Mouse (Mus musculus): ENCODE measurements at regions not wholly inside any gene's neighbourhood (a gene's known extent, or its start where the extent isn't known, plus 50 kb on each side); places are given as distances from the start of the nearest gene placed in this dataset.

- H3K27me3 ChIP-seq (replicated peaks; ENCODE audit: control insufficient read depth, insufficient read depth, low read length), result no peaks in the 10 kb centered on the region
- no peak overlapping the region for H3K4me2 ChIP-seq (ENCODE audit: low read length)
- no peak overlapping the region for H3K9ac ChIP-seq (replicated peaks; ENCODE audit: low read depth, low read length)
- no peak overlapping the region for H3K4me3 ChIP-seq (replicated peaks; ENCODE audit: low read length)
- H3K9me3 ChIP-seq (ENCODE audit: control insufficient read depth, low read length), result no peaks in the 10 kb centered on the region
- H3K36me3 ChIP-seq (ENCODE audit: control insufficient read depth, insufficient read depth), result no peaks in the 10 kb centered on the region
- peaks cover 8% of the 10 kb centered on the region for H3K4me1 ChIP-seq (replicated peaks; ENCODE audit: control insufficient read depth, insufficient read depth, low read length)
- ATAC-seq, result peak; percentile 5; the same call in 1 of the 2 replicates
- H3K27ac ChIP-seq (ENCODE audit: low read length), result peak overlapping the region; percentile 47
- WGBS, result 63% methylated on average over 14 of the region's 14 CpGs
These were observed 190.9 kb upstream of the Rgma start for GRCm38 (mm10) chr7:73184208-73185070.

GRCm38 (mm10) chr7:73185071-73185531 is 190.2 kb upstream of the Rgma start:
- Histone ChIP-seq H3K4me3 (replicated peaks; ENCODE audit: low read length) (no peak overlapping the region), H3K36me3 (ENCODE audit: control insufficient read depth, insufficient read depth) (no peaks in the 10 kb centered on the region), H3K4me2 (ENCODE audit: low read length) (no peak overlapping the region), H3K4me1 (replicated peaks; ENCODE audit: control insufficient read depth, insufficient read depth, low read length) (peaks cover 8% of the 10 kb centered on the region), H3K27ac (ENCODE audit: low read length) (peak overlapping the region; percentile 47), H3K9me3 (ENCODE audit: control insufficient read depth, low read length) (no peaks in the 10 kb centered on the region), H3K9ac (replicated peaks; ENCODE audit: low read depth, low read length) (no peak overlapping the region), H3K27me3 (replicated peaks; ENCODE audit: control insufficient read depth, insufficient read depth, low read length) (no peaks in the 10 kb centered on the region)
- WGBS, result 4% methylated on average over 10 of the region's 10 CpGs
- peak; percentile 87 for ATAC-seq

- H3K4me3 ChIP-seq (replicated peaks; ENCODE audit: low read length), result no peak overlapping the region
- no peaks in the 10 kb centered on the region for H3K9me3 ChIP-seq (ENCODE audit: control insufficient read depth, low read length)
- H3K9ac ChIP-seq (replicated peaks; ENCODE audit: low read depth, low read length), result no peak overlapping the region
- H3K4me1 ChIP-seq (replicated peaks; ENCODE audit: control insufficient read depth, insufficient read depth, low read length), result peaks cover 8% of the 10 kb centered on the region
- no peak overlapping the region for H3K4me2 ChIP-seq (ENCODE audit: low read length)
- WGBS, result 67% methylated on average over 5 of the region's 5 CpGs
- H3K36me3 ChIP-seq (ENCODE audit: control insufficient read depth, insufficient read depth), result no peaks in the 10 kb centered on the region
- H3K27ac ChIP-seq (ENCODE audit: low read length), result peak overlapping the region; percentile 31
- no peaks in the 10 kb centered on the region for H3K27me3 ChIP-seq (replicated peaks; ENCODE audit: control insufficient read depth, insufficient read depth, low read length)
- peak; percentile 3; the same call in 1 of the 2 replicates for ATAC-seq
These were observed 189.7 kb upstream of the Rgma start for GRCm38 (mm10) chr7:73185591-73185990.

GRCm38 (mm10) chr7:73186501-73186900 is 188.8 kb upstream of the Rgma start:
- H3K4me1 ChIP-seq (replicated peaks; ENCODE audit: control insufficient read depth, insufficient read depth, low read length), result peaks cover 9% of the 10 kb centered on the region
- 60% methylated on average over 3 of the region's 3 CpGs for WGBS
- H3K4me2 ChIP-seq (ENCODE audit: low read length), result no peak overlapping the region

GRCm38 (mm10) chr7:73191388-73192278 is 183.7 kb upstream of the Rgma start:
- no peak overlapping the region for H3K4me3 ChIP-seq (replicated peaks; ENCODE audit: low read length)
- H3K27ac ChIP-seq (ENCODE audit: low read length), result peak overlapping the region; percentile 56
- H3K4me2 ChIP-seq (ENCODE audit: low read length), result no peak overlapping the region
- H3K4me1 ChIP-seq (replicated peaks; ENCODE audit: control insufficient read depth, insufficient read depth, low read length), result peaks cover 16% of the 10 kb centered on the region
- 0 out of 2 replicates have a peak, but pooled peaks cover 5% of the 10 kb centered on the region for H3K9me3 ChIP-seq (ENCODE audit: control insufficient read depth, low read length)
- ATAC-seq, result peak; percentile 75
- WGBS, result 17% methylated on average over 12 of the region's 12 CpGs
- H3K36me3 ChIP-seq (ENCODE audit: control insufficient read depth, insufficient read depth), result no peaks in the 10 kb centered on the region
- no peak overlapping the region for H3K9ac ChIP-seq (replicated peaks; ENCODE audit: low read depth, low read length)
- no peaks in the 10 kb centered on the region for H3K27me3 ChIP-seq (replicated peaks; ENCODE audit: control insufficient read depth, insufficient read depth, low read length)

More at GRCm38 (mm10) chr7:73186501-73186900, 188.8 kb upstream of the Rgma start:
- Histone ChIP-seq H3K27me3 (replicated peaks; ENCODE audit: control insufficient read depth, insufficient read depth, low read length) (no peaks in the 10 kb centered on the region), H3K9ac (replicated peaks; ENCODE audit: low read depth, low read length) (no peak overlapping the region), H3K4me3 (replicated peaks; ENCODE audit: low read length) (no peak overlapping the region), H3K9me3 (ENCODE audit: control insufficient read depth, low read length) (no peaks in the 10 kb centered on the region), H3K27ac (ENCODE audit: low read length) (no peak overlapping the region), H3K36me3 (ENCODE audit: control insufficient read depth, insufficient read depth) (no peaks in the 10 kb centered on the region)
- ATAC-seq, result 0 out of 2 replicates have a peak, but pooled peaks have one; percentile 18

- no peak overlapping the region for H3K27ac ChIP-seq (ENCODE audit: low read length)
These were observed 182.5 kb upstream of the Rgma start for GRCm38 (mm10) chr7:73192839-73193238.

GRCm38 (mm10) chr7:73195306-73195705 is 180.0 kb upstream of the Rgma start:
- H3K4me1 ChIP-seq (replicated peaks; ENCODE audit: control insufficient read depth, insufficient read depth, low read length), result peaks cover 26% of the 10 kb centered on the region
- no peak overlapping the region for H3K4me3 ChIP-seq (replicated peaks; ENCODE audit: low read length)
- H3K36me3 ChIP-seq (ENCODE audit: control insufficient read depth, insufficient read depth), result no peaks in the 10 kb centered on the region
- no peak overlapping the region for H3K27ac ChIP-seq (ENCODE audit: low read length)
- H3K9me3 ChIP-seq (ENCODE audit: control insufficient read depth, low read length), result 0 out of 2 replicates have a peak, but pooled peaks cover 5% of the 10 kb centered on the region
- H3K4me2 ChIP-seq (ENCODE audit: low read length), result no peak overlapping the region
- ATAC-seq, result no peak
- 41% methylated on average over 4 of the region's 4 CpGs for WGBS
- H3K9ac ChIP-seq (replicated peaks; ENCODE audit: low read depth, low read length), result no peak overlapping the region
- H3K27me3 ChIP-seq (replicated peaks; ENCODE audit: control insufficient read depth, insufficient read depth, low read length), result no peaks in the 10 kb centered on the region

More at GRCm38 (mm10) chr7:73192839-73193238, 182.5 kb upstream of the Rgma start:
- Histone ChIP-seq H3K4me2 (ENCODE audit: low read length) (no peak overlapping the region), H3K4me1 (replicated peaks; ENCODE audit: control insufficient read depth, insufficient read depth, low read length) (peaks cover 24% of the 10 kb centered on the region), H3K27me3 (replicated peaks; ENCODE audit: control insufficient read depth, insufficient read depth, low read length) (no peaks in the 10 kb centered on the region), H3K4me3 (replicated peaks; ENCODE audit: low read length) (no peak overlapping the region), H3K9ac (replicated peaks; ENCODE audit: low read depth, low read length) (no peak overlapping the region), H3K36me3 (ENCODE audit: control insufficient read depth, insufficient read depth) (no peaks in the 10 kb centered on the region), H3K9me3 (ENCODE audit: control insufficient read depth, low read length) (0 out of 2 replicates have a peak, but pooled peaks cover 5% of the 10 kb centered on the region)
- ATAC-seq, result no peak
- WGBS, result 52% methylated on average over 7 of the region's 7 CpGs

GRCm38 (mm10) chr7:73196851-73197531 is 178.3 kb upstream of the Rgma start:
- Histone ChIP-seq H3K4me1 (replicated peaks; ENCODE audit: control insufficient read depth, insufficient read depth, low read length) (peaks cover 29% of the 10 kb centered on the region), H3K9ac (replicated peaks; ENCODE audit: low read depth, low read length) (no peak overlapping the region), H3K27me3 (replicated peaks; ENCODE audit: control insufficient read depth, insufficient read depth, low read length) (no peaks in the 10 kb centered on the region), H3K9me3 (ENCODE audit: control insufficient read depth, low read length) (0 out of 2 replicates have a peak, but pooled peaks cover 5% of the 10 kb centered on the region), H3K27ac (ENCODE audit: low read length) (no peak overlapping the region), H3K4me2 (ENCODE audit: low read length) (no peak overlapping the region), H3K36me3 (ENCODE audit: control insufficient read depth, insufficient read depth) (no peaks in the 10 kb centered on the region), H3K4me3 (replicated peaks; ENCODE audit: low read length) (no peak overlapping the region)
- 19% methylated on average over 12 of the region's 12 CpGs for WGBS
- peak; percentile 81 for ATAC-seq

Data from forebrain, embryonic 16.5 days (tissue).